25 mouse cellular contexts compared by ENCODE assay signal in the genomic region with DNA sequence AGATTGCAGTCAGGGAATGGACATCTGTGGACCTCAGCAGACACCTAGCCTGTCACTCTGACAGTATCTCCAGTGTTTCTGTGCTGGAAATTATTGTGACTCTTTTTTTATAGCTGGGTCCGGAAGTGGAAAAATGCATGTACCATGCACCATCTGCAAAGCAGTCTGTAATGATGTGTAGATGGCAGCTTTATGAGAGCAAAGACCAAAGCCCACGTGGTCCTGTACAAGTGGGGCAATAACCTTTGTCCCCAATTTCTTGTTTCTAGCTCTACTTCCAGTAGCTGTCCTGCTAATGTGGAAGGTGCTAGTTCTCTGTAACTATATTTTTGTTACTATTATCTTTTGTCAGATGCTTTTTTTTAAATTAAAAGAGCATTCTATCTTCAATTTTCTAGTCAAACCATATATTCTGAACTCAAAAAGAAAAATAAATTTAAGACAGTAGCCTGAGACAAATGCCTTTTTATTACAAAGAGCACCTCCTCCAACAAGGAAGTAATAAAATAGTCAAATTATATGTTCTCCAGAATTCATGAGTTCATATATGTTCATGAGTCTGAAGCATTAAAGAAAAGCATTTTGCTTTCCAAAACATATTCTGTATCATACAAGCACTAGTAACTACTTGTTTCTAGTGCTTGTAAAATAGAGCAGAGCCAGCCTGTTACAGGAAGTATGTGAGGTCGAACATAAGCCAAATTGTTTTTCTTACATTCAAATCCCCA.
"Had no signal": no experiment of that assay in that cellular context is flagged by ENCODE, and none has a peak within 500 bp of the region (broad histone marks: within the 10 kb centered on the region; RNA-seq: fewer than 3 reads in every experiment).

No protein-coding gene starts in this region.

- H3K27me3 ChIP-seq: heart, embryonic 12.5 days; hindbrain, embryonic 12.5 days; kidney, embryonic 15.5 days; limb, embryonic 12.5 days; liver, embryonic 13.5 days; liver, embryonic 15.5 days had no signal

- H3K4me3 ChIP-seq: gastrocnemius, adult 2 months; heart, embryonic 10.5 days; heart, embryonic 12.5 days; hindbrain, embryonic 10.5 days; hindbrain, embryonic 12.5 days; kidney, embryonic 15.5 days; limb, embryonic 12.5 days; liver, embryonic 13.5 days; liver, embryonic 15.5 days had no signal

- H3K9ac ChIP-seq: heart, embryonic 12.5 days; hindbrain, embryonic 12.5 days; hindbrain, embryonic 14.5 days; kidney, embryonic 15.5 days; limb, embryonic 12.5 days; liver, embryonic 13.5 days; liver, embryonic 15.5 days; liver, postnatal 0 days had no signal

- H3K9me3 ChIP-seq: heart, embryonic 10.5 days; heart, embryonic 12.5 days; hindbrain, embryonic 10.5 days; hindbrain, embryonic 12.5 days; kidney, embryonic 15.5 days; limb, embryonic 12.5 days; liver, embryonic 13.5 days; liver, embryonic 15.5 days had no signal

- H3K4me1 ChIP-seq: heart, embryonic 10.5 days; heart, embryonic 12.5 days; hindbrain, embryonic 10.5 days; hindbrain, embryonic 12.5 days; kidney, embryonic 15.5 days; limb, embryonic 12.5 days; liver, embryonic 13.5 days; liver, embryonic 15.5 days had no signal

- H3K27ac ChIP-seq: gastrocnemius, adult 2 months; heart, embryonic 10.5 days; hindbrain, embryonic 10.5 days; hindbrain, embryonic 12.5 days; hindbrain, embryonic 14.5 days; kidney, embryonic 15.5 days; limb, embryonic 12.5 days; liver, embryonic 13.5 days; liver, embryonic 15.5 days had no signal

- ATAC-seq: hindbrain, embryonic 16.5 days; inflammation-experienced regulatory T-cells, adult 6 months; liver, postnatal 0 days had no signal

- DNase-seq: gastrocnemius, adult 2 months; gastrocnemius, postnatal 10 days; gastrocnemius, postnatal 25 days; heart, adult 18-20 months; heart, postnatal 10 days; heart, postnatal 4 days; kidney, adult 11 months; kidney, postnatal 10 days; layer of hippocampus, adult 9-11 months; layer of hippocampus, postnatal 36 days; liver; liver, embryonic 13.5 days; liver, postnatal 0 days; lung, adult 2 months had no signal

- H3K4me2 ChIP-seq: heart, embryonic 12.5 days; hindbrain, embryonic 12.5 days; hindbrain, embryonic 14.5 days; kidney, embryonic 15.5 days; limb, embryonic 12.5 days; liver, embryonic 11.5 days; liver, embryonic 13.5 days; liver, embryonic 15.5 days had no signal

- H3K36me3 ChIP-seq: heart, embryonic 10.5 days; heart, embryonic 12.5 days; hindbrain, embryonic 12.5 days; kidney, embryonic 15.5 days; liver, embryonic 15.5 days had no signal
